Mouse (Mus musculus): ENCODE data around the gene Selenoi. TPM values are rescaled to one million over a fixed set of nuclear protein-coding genes. Genes with fewer than 3 reads are reported as not detected.
A peak's percentile ranks its signal among the peaks of the same experiment; 100 is the strongest.

Gene Selenoi
- total and polyA plus RNA-seq, 3 experiments, result 43.4 to 101 (median 76.3) TPM

DNA sequence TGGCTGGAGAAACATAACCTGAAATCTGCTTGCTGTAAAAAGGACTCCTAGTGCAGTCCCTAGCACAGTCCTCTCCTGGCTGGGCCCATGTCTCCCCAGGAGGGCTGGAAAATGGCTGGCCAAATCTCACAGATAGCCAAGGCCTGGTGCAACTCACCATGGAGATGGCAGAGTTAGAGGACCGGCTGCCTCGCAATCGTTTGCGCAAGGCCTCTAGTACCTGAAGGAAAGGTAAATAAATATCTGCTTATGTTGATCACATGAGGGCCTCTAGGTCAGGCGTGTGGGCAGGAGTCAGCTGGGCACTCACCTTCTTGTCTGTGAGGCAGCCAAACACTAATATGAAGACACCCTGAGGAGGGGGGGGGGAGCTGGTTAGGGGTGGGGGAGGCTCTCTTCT is 37.0 kb upstream of the Selenoi start:
- no peaks in the 10 kb centered on the region for H3K79me2 ChIP-seq (ENCODE audit: control insufficient read depth, insufficient read depth, low read length, poor library complexity)
- peaks cover 0 to 4% of the 10 kb centered on the region in 2 experiments; a peak in 2 of 4 replicates for H3K36me3 ChIP-seq (ENCODE audit: control insufficient read depth in 1 of 2, insufficient read depth in 2 of 2, low read length in 2 of 2)
- TF ChIP-seq ELF1 (IDR thresholded peaks at IDR 0.05; ENCODE audit: low read depth, low read length) (no peak), EP300 (IDR thresholded peaks at IDR 0.05; ENCODE audit: low read depth in 1 of 2, low read length in 2 of 2) (no peak), E2F4 (IDR thresholded peaks at IDR 0.05; ENCODE audit: borderline replicate concordance, low read depth, low read length) (no peak), RCOR1 (IDR thresholded peaks at IDR 0.05; ENCODE audit: low read depth, low read length) (no peak), JUND (IDR thresholded peaks at IDR 0.05; ENCODE audit: low read depth, low read length) (no peak), CHD2 (IDR thresholded peaks at IDR 0.05; ENCODE audit: low read length) (no peak), SIN3A (IDR thresholded peaks at IDR 0.05; ENCODE audit: low read length) (no peak), MAFK (IDR thresholded peaks at IDR 0.05; ENCODE audit: borderline replicate concordance, low read depth, low read length) (no peak), CHD1 (IDR thresholded peaks at IDR 0.05; ENCODE audit: low read depth, low read length) (no peak), MEF2A (IDR thresholded peaks at IDR 0.05; ENCODE audit: extremely low read depth, insufficient replicate concordance, low read depth, low read length, poor library complexity, severe bottlenecking) (no peak), POLR2A (IDR thresholded peaks at IDR 0.05; ENCODE audit: control insufficient read depth in 1 of 2, insufficient read depth in 1 of 2, low read depth in 1 of 2, low read length in 2 of 2, poor library complexity in 1 of 2) (no peak), ZC3H11A (IDR thresholded peaks at IDR 0.05; ENCODE audit: low read depth, low read length) (no peak), SMC3 (IDR thresholded peaks at IDR 0.05; ENCODE audit: low read depth, low read length) (no peak), ETS1 (IDR thresholded peaks at IDR 0.05; ENCODE audit: low read depth, low read length) (no peak), MYC (IDR thresholded peaks at IDR 0.05; ENCODE audit: low read depth, low read length) (no peak), NRF1 (IDR thresholded peaks at IDR 0.05; ENCODE audit: insufficient read depth, low read depth, low read length, poor library complexity, severe bottlenecking) (no peak), USF1 (IDR thresholded peaks at IDR 0.05; ENCODE audit: low read depth, low read length) (no peak), TCF12 (IDR thresholded peaks at IDR 0.05; ENCODE audit: low read depth, low read length) (no peak), ZMIZ1 (IDR thresholded peaks at IDR 0.05; ENCODE audit: low read depth, low read length) (no peak), GATA1 (IDR thresholded peaks at IDR 0.05; ENCODE audit: low read depth, low read length) (no peak)
- no peak overlapping the region for H3K27ac ChIP-seq (ENCODE audit: control insufficient read depth, low read depth, low read length)
- no peak overlapping the region for H3K4me3 ChIP-seq (ENCODE audit: control insufficient read depth in 1 of 2, insufficient read depth in 1 of 2, low read depth in 2 of 2, low read length in 2 of 2)
- peaks cover 2 to 11% of the 10 kb centered on the region in 2 experiments; a peak in 3 of 4 replicates for H3K4me1 ChIP-seq (ENCODE audit: control insufficient read depth in 1 of 2, insufficient read depth in 2 of 2, low read length in 2 of 2)
- H3K27me3 ChIP-seq (ENCODE audit: control insufficient read depth in 1 of 2, insufficient read depth in 2 of 2, low read length in 2 of 2), result no peaks in the 10 kb centered on the region
- no peak overlapping the region for H3K9ac ChIP-seq (ENCODE audit: control insufficient read depth, low read depth, low read length, poor library complexity, severe bottlenecking)
- no peak for DNase-seq (ENCODE audit: low read depth, low spot score)
- no peaks in the 10 kb centered on the region for H3K9me3 ChIP-seq (replicated peaks; ENCODE audit: insufficient read depth, low read length)

DNA sequence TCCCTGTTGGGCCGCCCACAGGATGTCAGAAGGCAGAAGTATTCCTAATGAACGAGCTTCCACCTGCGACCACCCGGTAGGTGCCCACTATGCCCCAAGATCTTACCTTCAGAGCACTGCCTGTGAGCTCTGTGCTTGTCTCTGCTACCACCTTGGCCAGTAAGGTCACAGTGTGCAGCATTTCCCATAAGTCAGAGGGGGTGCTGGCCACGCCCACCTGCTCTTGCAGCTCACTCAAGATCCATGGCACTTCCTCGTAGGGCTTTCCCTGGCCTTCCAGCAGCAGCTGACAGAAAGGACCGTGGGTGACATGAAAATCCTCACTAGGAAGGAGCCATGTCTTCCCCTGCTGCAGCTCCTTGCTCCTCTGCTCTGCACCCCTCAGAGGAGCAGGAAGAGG is 34.1 kb upstream of the Selenoi start:
- peak; percentile 95 for DNase-seq (ENCODE audit: low read depth, low spot score)
- H3K9ac ChIP-seq (ENCODE audit: control insufficient read depth, low read depth, low read length, poor library complexity, severe bottlenecking), result peak overlapping the region; percentile 51
- TF ChIP-seq SMC3 (IDR thresholded peaks at IDR 0.05; ENCODE audit: low read depth, low read length), result no peak
- peak; percentile 6; the same call in 1 of the 2 replicates for TF ChIP-seq GATA1 (IDR thresholded peaks at IDR 0.05; ENCODE audit: low read depth, low read length)
- TF ChIP-seq MYB (IDR thresholded peaks at IDR 0.05; ENCODE audit: low read depth, low read length), result no peak
- TF ChIP-seq HCFC1 (IDR thresholded peaks at IDR 0.05; ENCODE audit: low read depth, low read length), result peak; percentile 76
- peak; percentile 85; the same call in 1 of the 2 replicates for TF ChIP-seq ZMIZ1 (IDR thresholded peaks at IDR 0.05; ENCODE audit: low read depth, low read length)
- TF ChIP-seq MAX (IDR thresholded peaks at IDR 0.05; ENCODE audit: low read length), result peak; percentile 63; the same call in 1 of the 2 replicates
- no peak for TF ChIP-seq ZKSCAN1 (IDR thresholded peaks at IDR 0.05; ENCODE audit: low read depth, low read length)
- TF ChIP-seq CTCF (IDR thresholded peaks at IDR 0.05 in 2 of 3, conservative IDR thresholded peaks at IDR 0.05 in 1 of 3; ENCODE audit: control insufficient read depth in 1 of 3, insufficient read depth in 1 of 3, low read depth in 2 of 3, low read length in 3 of 3, poor library complexity in 1 of 3, severe bottlenecking in 1 of 3), result no peak
- no peak for TF ChIP-seq CHD1 (IDR thresholded peaks at IDR 0.05; ENCODE audit: low read depth, low read length)
- peak; percentile 78; the same call in 1 of the 2 replicates for TF ChIP-seq POLR2AphosphoS5 (IDR thresholded peaks at IDR 0.05; ENCODE audit: borderline replicate concordance, low read depth, low read length)
- peak; percentile 59 to 87; a peak in 2 of 4 replicates for TF ChIP-seq POLR2A (IDR thresholded peaks at IDR 0.05; ENCODE audit: control insufficient read depth in 1 of 2, insufficient read depth in 1 of 2, low read depth in 1 of 2, low read length in 2 of 2, poor library complexity in 1 of 2)
- peak; percentile 35; the same call in 1 of the 2 replicates for TF ChIP-seq TAL1 (IDR thresholded peaks at IDR 0.05; ENCODE audit: low read length)
- TF ChIP-seq CHD2 (IDR thresholded peaks at IDR 0.05; ENCODE audit: low read length), result no peak
- peak; percentile 77 for TF ChIP-seq SIN3A (IDR thresholded peaks at IDR 0.05; ENCODE audit: low read length)
- TF ChIP-seq ZC3H11A (IDR thresholded peaks at IDR 0.05; ENCODE audit: low read depth, low read length), result no peak
- 0 out of 4 replicates have a peak, but pooled peaks of 1 of the 2 experiments have one; percentile 4 for TF ChIP-seq EP300 (IDR thresholded peaks at IDR 0.05; ENCODE audit: low read depth in 1 of 2, low read length in 2 of 2)
- no peak for TF ChIP-seq RCOR1 (IDR thresholded peaks at IDR 0.05; ENCODE audit: low read depth, low read length)
- no peak for TF ChIP-seq BHLHE40 (IDR thresholded peaks at IDR 0.05; ENCODE audit: borderline replicate concordance, low read depth, low read length)
- peak; percentile 73 for TF ChIP-seq TCF12 (IDR thresholded peaks at IDR 0.05; ENCODE audit: low read depth, low read length)
- TF ChIP-seq MXI1 (IDR thresholded peaks at IDR 0.05; ENCODE audit: low read depth, low read length), result peak; percentile 87

More for the DNA sequence above, 34.1 kb upstream of the Selenoi start:
- Histone ChIP-seq H3K27me3 (ENCODE audit: control insufficient read depth in 1 of 2, insufficient read depth in 2 of 2, low read length in 2 of 2) (no peaks in the 10 kb centered on the region), H3K36me3 (ENCODE audit: control insufficient read depth in 1 of 2, insufficient read depth in 2 of 2, low read length in 2 of 2) (peaks cover 0 to 7% of the 10 kb centered on the region in 2 experiments; a peak in 2 of 4 replicates), H3K4me3 (ENCODE audit: control insufficient read depth in 1 of 2, insufficient read depth in 1 of 2, low read depth in 2 of 2, low read length in 2 of 2) (peak overlapping the region; percentile 54 to 64), H3K79me2 (ENCODE audit: control insufficient read depth, insufficient read depth, low read length, poor library complexity) (no peaks in the 10 kb centered on the region), H3K27ac (ENCODE audit: control insufficient read depth, low read depth, low read length) (no peak overlapping the region; the same call in 1 of the 2 replicates), H3K4me1 (ENCODE audit: control insufficient read depth in 1 of 2, insufficient read depth in 2 of 2, low read length in 2 of 2) (peaks cover 2 to 26% of the 10 kb centered on the region in 2 experiments; a peak in 3 of 4 replicates), H3K9me3 (replicated peaks; ENCODE audit: insufficient read depth, low read length) (no peaks in the 10 kb centered on the region)

All from MEL (cell line).